Mouse (Mus musculus): Measurements from ENCODE around the gene Rhbg. TPM values are rescaled to one million over a fixed set of nuclear protein-coding genes. Genes with fewer than 3 reads are reported as not detected.
A peak's percentile ranks its signal among the peaks of the same experiment; 100 is the strongest.

The Rhbg gene
- total and polyA plus RNA-seq, 2 experiments from 2014 or later, result 0.19 to 0.21 TPM

DNA sequence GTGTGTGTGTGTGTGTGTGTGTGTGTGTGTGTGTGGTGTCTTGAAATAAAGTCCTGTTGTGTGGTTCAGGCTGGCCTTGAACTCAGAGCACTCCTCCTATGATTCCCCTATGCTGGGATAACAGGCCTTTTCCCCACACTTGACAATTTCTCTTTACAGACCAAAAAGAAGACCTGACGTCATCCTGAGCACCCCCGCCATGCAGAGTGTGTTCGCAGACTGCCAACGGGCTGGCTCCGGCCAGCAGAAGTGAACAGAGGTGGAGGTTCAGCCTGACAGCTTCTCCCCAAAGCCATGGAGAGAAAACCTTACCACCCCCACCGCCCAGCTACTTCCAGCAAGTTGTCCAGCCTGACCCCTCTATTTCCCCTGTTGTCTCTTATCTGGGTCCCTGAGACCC, 25.0 kb downstream of the Rhbg start:
- no peaks in the 10 kb centered on the region for H3K27me3 ChIP-seq (ENCODE audit: insufficient read depth, low read length)

GRCm38 (mm10) chr3:88228906-88229305, 25.6 kb downstream of the Rhbg start:
- 0 out of 2 replicates have a peak overlapping the region, but pooled peaks have one; percentile 31 for H3K9ac ChIP-seq
- WGBS, result 37% methylated on average over 4 of the region's 4 CpGs

More for the DNA sequence above, 25.0 kb downstream of the Rhbg start:
- no peaks in the 10 kb centered on the region for H3K9me3 ChIP-seq (ENCODE audit: low read length)
- H3K4me2 ChIP-seq (ENCODE audit: low read depth), result no peak overlapping the region
- ATAC-seq, result no peak
- H3K4me3 ChIP-seq (ENCODE audit: low read depth, low read length), result no peak overlapping the region
- peaks cover 56% of the 10 kb centered on the region for H3K36me3 ChIP-seq (ENCODE audit: insufficient read depth)
- TF ChIP-seq CTCF (IDR thresholded peaks at IDR 0.05; ENCODE audit: low read depth), result no peak
- 42% methylated on average over 6 of the region's 6 CpGs for WGBS
- peak; percentile 52 for DNase-seq
- H3K27ac ChIP-seq (ENCODE audit: low read depth, low read length), result peak overlapping the region; percentile 95
- H3K9ac ChIP-seq, result no peak overlapping the region
- H3K4me1 ChIP-seq (ENCODE audit: insufficient read depth), result peaks cover 56% of the 10 kb centered on the region

GRCm38 (mm10) chr3:88227976-88228375, 26.5 kb downstream of the Rhbg start:
- Histone ChIP-seq H3K9ac (0 out of 2 replicates have a peak overlapping the region, but pooled peaks have one; percentile 25), H3K9me3 (ENCODE audit: low read length) (no peaks in the 10 kb centered on the region), H3K36me3 (ENCODE audit: insufficient read depth) (peaks cover 71% of the 10 kb centered on the region), H3K4me3 (ENCODE audit: low read depth, low read length) (no peak overlapping the region), H3K27me3 (ENCODE audit: insufficient read depth, low read length) (no peaks in the 10 kb centered on the region), H3K27ac (ENCODE audit: low read depth, low read length) (peak overlapping the region; percentile 95), H3K4me2 (ENCODE audit: low read depth) (no peak overlapping the region), H3K4me1 (ENCODE audit: insufficient read depth) (peaks cover 65% of the 10 kb centered on the region)
- DNase-seq (peak; percentile 77), ATAC-seq (peak; percentile 16; the same call in 1 of the 2 replicates)
- no peak for TF ChIP-seq CTCF (IDR thresholded peaks at IDR 0.05; ENCODE audit: low read depth)
- WGBS, result 7% methylated on average over 6 of the region's 6 CpGs

More at GRCm38 (mm10) chr3:88228906-88229305, 25.6 kb downstream of the Rhbg start:
- ATAC-seq, result no peak
- Histone ChIP-seq H3K27ac (ENCODE audit: low read depth, low read length) (peak overlapping the region; percentile 95), H3K4me3 (ENCODE audit: low read depth, low read length) (no peak overlapping the region), H3K4me2 (ENCODE audit: low read depth) (no peak overlapping the region), H3K9me3 (ENCODE audit: low read length) (no peaks in the 10 kb centered on the region), H3K27me3 (ENCODE audit: insufficient read depth, low read length) (no peaks in the 10 kb centered on the region), H3K4me1 (ENCODE audit: insufficient read depth) (peaks cover 62% of the 10 kb centered on the region), H3K36me3 (ENCODE audit: insufficient read depth) (peaks cover 62% of the 10 kb centered on the region)
- peak; percentile 33 for DNase-seq
- no peak for TF ChIP-seq CTCF (IDR thresholded peaks at IDR 0.05; ENCODE audit: low read depth)

GRCm38 (mm10) chr3:88227260-88227659, 27.2 kb downstream of the Rhbg start:
- Histone ChIP-seq H3K9ac (no peak overlapping the region), H3K27ac (ENCODE audit: low read depth, low read length) (peak overlapping the region; percentile 95), H3K9me3 (ENCODE audit: low read length) (no peaks in the 10 kb centered on the region), H3K27me3 (ENCODE audit: insufficient read depth, low read length) (no peaks in the 10 kb centered on the region), H3K36me3 (ENCODE audit: insufficient read depth) (peaks cover 77% of the 10 kb centered on the region), H3K4me2 (ENCODE audit: low read depth) (no peak overlapping the region), H3K4me1 (ENCODE audit: insufficient read depth) (peaks cover 72% of the 10 kb centered on the region), H3K4me3 (ENCODE audit: low read depth, low read length) (no peak overlapping the region)
- DNase-seq (peak; percentile 48), ATAC-seq (no peak)
- no peak for TF ChIP-seq CTCF (IDR thresholded peaks at IDR 0.05; ENCODE audit: low read depth)
- 29% methylated on average over 4 of the region's 4 CpGs for WGBS

- no peaks in the 10 kb centered on the region for H3K27me3 ChIP-seq (ENCODE audit: insufficient read depth, low read length)
- H3K9ac ChIP-seq, result peak overlapping the region; percentile 40
- WGBS, result 35% methylated on average over 10 of the region's 10 CpGs
- H3K36me3 ChIP-seq (ENCODE audit: insufficient read depth), result peaks cover 82% of the 10 kb centered on the region
- ATAC-seq (peak; percentile 14), DNase-seq (peak; percentile 85)
- peaks cover 72% of the 10 kb centered on the region for H3K4me1 ChIP-seq (ENCODE audit: insufficient read depth)
- peak overlapping the region; percentile 95 for H3K27ac ChIP-seq (ENCODE audit: low read depth, low read length)
- no peak overlapping the region for H3K4me3 ChIP-seq (ENCODE audit: low read depth, low read length)
- H3K4me2 ChIP-seq (ENCODE audit: low read depth), result no peak overlapping the region
- no peak for TF ChIP-seq CTCF (IDR thresholded peaks at IDR 0.05; ENCODE audit: low read depth)
- H3K9me3 ChIP-seq (ENCODE audit: low read length), result no peaks in the 10 kb centered on the region
Observed at GRCm38 (mm10) chr3:88226101-88226845, 28.2 kb downstream of the Rhbg start.

GRCm38 (mm10) chr3:88224929-88225328, 29.6 kb downstream of the Rhbg start:
- ATAC-seq (no peak), DNase-seq (no peak)
- Histone ChIP-seq H3K27ac (ENCODE audit: low read depth, low read length) (peak overlapping the region; percentile 95), H3K9me3 (ENCODE audit: low read length) (no peaks in the 10 kb centered on the region), H3K36me3 (ENCODE audit: insufficient read depth) (peaks cover 86% of the 10 kb centered on the region), H3K27me3 (ENCODE audit: insufficient read depth, low read length) (no peaks in the 10 kb centered on the region), H3K9ac (peak overlapping the region; percentile 40), H3K4me1 (ENCODE audit: insufficient read depth) (peaks cover 71% of the 10 kb centered on the region), H3K4me3 (ENCODE audit: low read depth, low read length) (no peak overlapping the region), H3K4me2 (ENCODE audit: low read depth) (no peak overlapping the region)
- 47% methylated on average over 2 of the region's 2 CpGs for WGBS
- TF ChIP-seq CTCF (IDR thresholded peaks at IDR 0.05; ENCODE audit: low read depth), result no peak

DNA sequence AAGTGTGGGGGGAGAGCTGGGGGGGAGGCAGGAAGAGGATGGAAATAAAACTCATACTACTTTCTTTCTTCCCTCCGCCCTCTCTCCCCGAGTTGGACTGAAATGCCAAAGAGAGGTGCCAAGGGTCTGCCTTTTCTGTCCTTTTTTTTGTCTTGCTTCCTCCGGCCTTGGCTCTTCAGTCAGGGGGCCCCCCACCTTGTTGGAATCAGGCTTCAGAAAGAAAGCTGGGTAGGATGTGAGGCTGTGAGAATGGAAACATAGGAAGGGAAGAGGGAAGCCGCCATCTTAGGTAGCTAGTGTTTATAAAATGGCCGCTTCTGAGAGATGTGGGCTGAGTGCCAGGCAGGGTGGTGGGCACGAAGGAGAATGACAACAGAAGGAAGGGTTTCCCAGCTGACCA, 32.1 kb downstream of the Rhbg start:
- DNase-seq, result peak; percentile 86
- peaks cover 71% of the 10 kb centered on the region for H3K36me3 ChIP-seq (ENCODE audit: insufficient read depth)
- no peaks in the 10 kb centered on the region for H3K27me3 ChIP-seq (ENCODE audit: insufficient read depth, low read length)
- no peaks in the 10 kb centered on the region for H3K9me3 ChIP-seq (ENCODE audit: low read length)
- H3K4me1 ChIP-seq (ENCODE audit: insufficient read depth), result peaks cover 73% of the 10 kb centered on the region
- 19% methylated on average over 6 of the region's 6 CpGs for WGBS
- peak; percentile 30 for ATAC-seq
- peak overlapping the region; percentile 32 for H3K9ac ChIP-seq
- peak overlapping the region; percentile 95 for H3K27ac ChIP-seq (ENCODE audit: low read depth, low read length)
- no peak overlapping the region for H3K4me3 ChIP-seq (ENCODE audit: low read depth, low read length)
- TF ChIP-seq CTCF (IDR thresholded peaks at IDR 0.05; ENCODE audit: low read depth), result no peak
- H3K4me2 ChIP-seq (ENCODE audit: low read depth), result peak overlapping the region; percentile 97
